Mouse (Mus musculus) urinary bladder, adult 18-20 months (tissue): Measurements from ENCODE around the gene Olfr129.

Experiments used
- DNase-seq, 2 experiments: peaks; one replicate each; pipeline ENCODE4 v3.0.0; 2022; ENCODE audit warnings: low spot score in 2 of 2, mixed read lengths in 2 of 2

The Olfr129 gene

GRCm38 (mm10) chr17:38059979-38060378 lies at the start of gene Olfr129:
Gene Olfr129, minus strand, starts transcription at chr17:38060079.
- no peak for DNase-seq

GRCm38 (mm10) chr17:38088593-38088992 lies 28.7 kb upstream of the Olfr129 start, which contains the start of gene Olfr131:
Gene Olfr131, minus strand, starts transcription at chr17:38088693.
- DNase-seq: no peak

GRCm38 (mm10) chr17:38082364-38082763 lies 22.5 kb upstream of the Olfr129 start:
- no peak for DNase-seq

- DNase-seq: no peak
These were observed 3.7 kb upstream of the Olfr129 start, which contains the start of gene Olfr130 for GRCm38 (mm10) chr17:38063621-38064020. Gene Olfr130, plus strand, starts transcription at chr17:38063921.

- no peak for DNase-seq
These were observed 33.6 kb downstream of the Olfr129 start for GRCm38 (mm10) chr17:38026297-38026696.

GRCm38 (mm10) chr17:38016341-38016740 lies 43.5 kb downstream of the Olfr129 start:
- no peak for DNase-seq

- DNase-seq: no peak
These were observed 54.9 kb downstream of the Olfr129 start for GRCm38 (mm10) chr17:38004996-38005395.
